23 mouse cellular contexts compared by ENCODE assay signal in genomic region chr13:98555693-98556092, GRCm38 (mm10).
A peak's percentile ranks its signal among the peaks of the same experiment; 100 is the strongest.
DNase-seq lines count a peak whose midpoint lies in the region; ATAC-seq lines count a peak whose summit lies in the region.
"Had no signal": no experiment of that assay in that cellular context is flagged by ENCODE, and none has a peak within 500 bp of the region (broad histone marks: within the 10 kb centered on the region; RNA-seq: fewer than 3 reads in every experiment).

No protein-coding gene starts in this region.

- peak; percentile 49 for DNase-seq in limb, embryonic 11.5 days (ENCODE audit: low spot score)
- DNase-seq in limb, embryonic 10.5 days (ENCODE audit: low spot score), result no peak
- peak; percentile 56 for DNase-seq in embryonic facial prominence, embryonic 11.5 days (ENCODE audit: low spot score)
- DNase-seq in embryonic facial prominence, embryonic 14.5 days (ENCODE audit: low spot score), result peak; percentile 77
- no peak for DNase-seq in thymus, postnatal 14 days
- no peak for DNase-seq in layer of hippocampus, adult 8-10 months (ENCODE audit: low spot score in 2 of 2)
- DNase-seq: adrenal gland, adult 2 months; adrenal gland, postnatal 14 days; cerebellum, adult 11 months; cerebellum, adult 2 months; cerebellum, adult 9-11 months; cerebellum, postnatal 25 days; forebrain, postnatal 0 days; gastrocnemius, adult 2 months; gastrocnemius, postnatal 14 days; heart, adult 18-20 months had no signal

- H3K36me3 ChIP-seq in limb, embryonic 11.5 days (ENCODE audit: control insufficient read depth, insufficient read depth, low read length), result no peaks in the 10 kb centered on the region
- H3K36me3 ChIP-seq in limb, embryonic 10.5 days, result no peaks in the 10 kb centered on the region
- no peaks in the 10 kb centered on the region for H3K36me3 ChIP-seq in embryonic facial prominence, embryonic 11.5 days (replicated peaks; ENCODE audit: control insufficient read depth, insufficient read depth, low read depth, low read length)
- no peaks in the 10 kb centered on the region for H3K36me3 ChIP-seq in embryonic facial prominence, embryonic 14.5 days (ENCODE audit: control insufficient read depth, insufficient read depth, low read length)
- no peaks in the 10 kb centered on the region for H3K36me3 ChIP-seq in limb, embryonic 13.5 days
- H3K36me3 ChIP-seq: hindbrain, embryonic 12.5 days; hindbrain, embryonic 15.5 days had no signal

- H3K4me2 ChIP-seq in limb, embryonic 11.5 days (ENCODE audit: low read depth, severe bottlenecking), result no peak overlapping the region
- no peak overlapping the region for H3K4me2 ChIP-seq in embryonic facial prominence, embryonic 11.5 days (ENCODE audit: low read depth, low read length)
- 0 out of 2 replicates have a peak overlapping the region, but pooled peaks have one; percentile 10 for H3K4me2 ChIP-seq in embryonic facial prominence, embryonic 14.5 days (ENCODE audit: low read depth, low read length)
- 0 out of 2 replicates have a peak overlapping the region, but pooled peaks have one; percentile 14 for H3K4me2 ChIP-seq in limb, embryonic 13.5 days (replicated peaks)
- H3K4me2 ChIP-seq: heart, embryonic 11.5 days; hindbrain, embryonic 12.5 days; hindbrain, embryonic 15.5 days had no signal

- no peaks in the 10 kb centered on the region for H3K27me3 ChIP-seq in limb, embryonic 11.5 days (ENCODE audit: control insufficient read depth, insufficient read depth, low read length)
- peaks cover 1% of the 10 kb centered on the region; the same call in 1 of the 2 replicates for H3K27me3 ChIP-seq in limb, embryonic 10.5 days (ENCODE audit: low read depth, poor library complexity, severe bottlenecking)
- no peaks in the 10 kb centered on the region for H3K27me3 ChIP-seq in embryonic facial prominence, embryonic 11.5 days (ENCODE audit: control insufficient read depth, insufficient read depth, low read length)
- H3K27me3 ChIP-seq in embryonic facial prominence, embryonic 14.5 days (replicated peaks; ENCODE audit: control insufficient read depth, insufficient read depth, low read length), result no peaks in the 10 kb centered on the region
- H3K27me3 ChIP-seq in limb, embryonic 13.5 days, result peaks cover 1% of the 10 kb centered on the region

- no peak overlapping the region for H3K4me3 ChIP-seq in limb, embryonic 11.5 days (ENCODE audit: low read depth, low read length)
- H3K4me3 ChIP-seq in limb, embryonic 10.5 days, result no peak overlapping the region
- no peak overlapping the region for H3K4me3 ChIP-seq in embryonic facial prominence, embryonic 11.5 days (ENCODE audit: low read depth, low read length)
- H3K4me3 ChIP-seq in embryonic facial prominence, embryonic 14.5 days (ENCODE audit: low read depth, low read length), result no peak overlapping the region
- no peak overlapping the region for H3K4me3 ChIP-seq in limb, embryonic 13.5 days
- H3K4me3 ChIP-seq: gastrocnemius, adult 2 months; hindbrain, embryonic 12.5 days; hindbrain, embryonic 15.5 days had no signal

- no peaks in the 10 kb centered on the region for H3K9me3 ChIP-seq in limb, embryonic 11.5 days (ENCODE audit: control insufficient read depth, low read length)
- no peaks in the 10 kb centered on the region for H3K9me3 ChIP-seq in limb, embryonic 10.5 days (replicated peaks)
- H3K9me3 ChIP-seq in embryonic facial prominence, embryonic 11.5 days (replicated peaks; ENCODE audit: control insufficient read depth, low read length), result no peaks in the 10 kb centered on the region
- no peaks in the 10 kb centered on the region for H3K9me3 ChIP-seq in embryonic facial prominence, embryonic 14.5 days (ENCODE audit: control insufficient read depth, low read length)
- H3K9me3 ChIP-seq in limb, embryonic 13.5 days, result no peaks in the 10 kb centered on the region
- H3K9me3 ChIP-seq: hindbrain, embryonic 12.5 days; hindbrain, embryonic 15.5 days had no signal

- no peak for ATAC-seq in limb, embryonic 11.5 days (ENCODE audit: insufficient number of reproducible peaks, low FRiP score, low TSS enrichment, low read depth)
- no peak for ATAC-seq in embryonic facial prominence, embryonic 11.5 days (replicated peaks; ENCODE audit: insufficient number of reproducible peaks, low FRiP score, low TSS enrichment, low read depth)
- peak; percentile 68; the same call in 1 of the 2 replicates for ATAC-seq in embryonic facial prominence, embryonic 14.5 days (ENCODE audit: low read depth)
- ATAC-seq in limb, embryonic 13.5 days (ENCODE audit: low FRiP score, low read depth), result peak; percentile 59; the same call in 1 of the 2 replicates
- ATAC-seq: CD4-positive, CD25-positive, alpha-beta regulatory T cell, adult 4 months; forebrain, embryonic 14.5 days; forebrain, postnatal 0 days; intestine, postnatal 0 days had no signal

- H3K27ac ChIP-seq in limb, embryonic 11.5 days (replicated peaks; ENCODE audit: low read depth, low read length), result no peak overlapping the region
- no peak overlapping the region for H3K27ac ChIP-seq in limb, embryonic 10.5 days
- no peak overlapping the region for H3K27ac ChIP-seq in embryonic facial prominence, embryonic 11.5 days (replicated peaks; ENCODE audit: low read depth, low read length)
- peak overlapping the region; percentile 36; the same call in 1 of the 2 replicates for H3K27ac ChIP-seq in embryonic facial prominence, embryonic 14.5 days (replicated peaks; ENCODE audit: low read depth, low read length)
- H3K27ac ChIP-seq in limb, embryonic 13.5 days, result no peak overlapping the region
- H3K27ac ChIP-seq: gastrocnemius, adult 2 months; hindbrain, embryonic 12.5 days; hindbrain, embryonic 15.5 days had no signal

- H3K4me1 ChIP-seq in limb, embryonic 11.5 days (ENCODE audit: control insufficient read depth, insufficient read depth, low read length), result 0 out of 2 replicates have a peak, but pooled peaks cover 7% of the 10 kb centered on the region
- peaks cover 30% of the 10 kb centered on the region for H3K4me1 ChIP-seq in limb, embryonic 10.5 days
- H3K4me1 ChIP-seq in embryonic facial prominence, embryonic 11.5 days (ENCODE audit: control insufficient read depth, insufficient read depth, low read length), result no peaks in the 10 kb centered on the region
- peaks cover 15% of the 10 kb centered on the region for H3K4me1 ChIP-seq in embryonic facial prominence, embryonic 14.5 days (ENCODE audit: control insufficient read depth, insufficient read depth, low read length)
- peaks cover 22% of the 10 kb centered on the region for H3K4me1 ChIP-seq in limb, embryonic 13.5 days
- H3K4me1 ChIP-seq: hindbrain, embryonic 12.5 days; hindbrain, embryonic 15.5 days had no signal

- no peak overlapping the region for H3K9ac ChIP-seq in limb, embryonic 11.5 days (ENCODE audit: low read length)
- no peak overlapping the region for H3K9ac ChIP-seq in embryonic facial prominence, embryonic 11.5 days (replicated peaks; ENCODE audit: low read length)
- no peak overlapping the region for H3K9ac ChIP-seq in embryonic facial prominence, embryonic 14.5 days (ENCODE audit: low read depth, low read length)
- no peak overlapping the region for H3K9ac ChIP-seq in limb, embryonic 13.5 days
- H3K9ac ChIP-seq: forebrain, postnatal 0 days; hindbrain, embryonic 12.5 days; hindbrain, embryonic 15.5 days had no signal

- WGBS in limb, embryonic 11.5 days, result 38% methylated on average over 6 of the region's 6 CpGs
- WGBS in limb, embryonic 10.5 days, result 63% methylated on average over 6 of the region's 6 CpGs
- 38% methylated on average over 6 of the region's 6 CpGs for WGBS in embryonic facial prominence, embryonic 11.5 days
- 46% methylated on average over 6 of the region's 6 CpGs for WGBS in embryonic facial prominence, embryonic 14.5 days
- 26% methylated on average over 6 of the region's 6 CpGs for WGBS in limb, embryonic 13.5 days

Comparison
In these comparisons a context has a peak if more than half of its experiments do, and no peak if none do; other contexts are left out.
1. ATAC-seq: peak in embryonic facial prominence, embryonic 14.5 days (single experiment) and limb, embryonic 13.5 days (single experiment); none in limb, embryonic 11.5 days (single experiment) and embryonic facial prominence, embryonic 11.5 days (single experiment).
2. DNase-seq: peak in limb, embryonic 11.5 days (single experiment), embryonic facial prominence, embryonic 11.5 days (single experiment) and embryonic facial prominence, embryonic 14.5 days (single experiment); none in limb, embryonic 10.5 days (single experiment), thymus, postnatal 14 days (single experiment) and layer of hippocampus, adult 8-10 months (0 of 2).
3. H3K4me2 ChIP-seq: peak in embryonic facial prominence, embryonic 14.5 days (single experiment) and limb, embryonic 13.5 days (single experiment); none in limb, embryonic 11.5 days (single experiment) and embryonic facial prominence, embryonic 11.5 days (single experiment).